Mouse (Mus musculus): ENCODE data around the gene Reck.

The Reck gene

GRCm38 (mm10) chr4:43965856-43966535 is 90.7 kb downstream of the Reck start:
- in situ Hi-C loops (cut with MboI, MseI): loop anchor here (10.0 kb wide), 1 partner anchor 951 kb away; the partner anchor contains the start of gene Fancg

- in situ Hi-C loops (cut with MboI, MseI): loop anchor here (10.0 kb wide), 1 partner anchor 954 kb away; the partner anchor contains the start of gene Fancg
Observed at GRCm38 (mm10) chr4:43968650-43969049, 93.3 kb downstream of the Reck start.

GRCm38 (mm10) chr4:43969373-43969772 is 94.0 kb downstream of the Reck start:
- in situ Hi-C loops (cut with MboI, MseI): loop anchor here (10.0 kb wide), 1 partner anchor 955 kb away; the partner anchor contains the start of gene Fancg

GRCm38 (mm10) chr4:43970393-43971330 is 95.3 kb downstream of the Reck start:
- in situ Hi-C loops (cut with MboI, MseI): no loop called here

- in situ Hi-C loops (cut with MboI, MseI): no loop called here
Observed at GRCm38 (mm10) chr4:43971541-43972136, 96.3 kb downstream of the Reck start.

- in situ Hi-C loops (cut with MboI, MseI): no loop called here
Observed at GRCm38 (mm10) chr4:43972137-43972591, 96.8 kb downstream of the Reck start.

GRCm38 (mm10) chr4:43973526-43973981 is 98.2 kb downstream of the Reck start:
- in situ Hi-C loops (cut with MboI, MseI): no loop called here

GRCm38 (mm10) chr4:43974914-43975616 is 99.7 kb downstream of the Reck start:
- in situ Hi-C loops (cut with MboI, MseI): no loop called here

GRCm38 (mm10) chr4:43976223-43976740 is 101.0 kb downstream of the Reck start:
- in situ Hi-C loops (cut with MboI, MseI): no loop called here

GRCm38 (mm10) chr4:43978521-43979443 is 103.5 kb downstream of the Reck start:
- in situ Hi-C loops (cut with MboI, MseI): no loop called here

- in situ Hi-C loops (cut with MboI, MseI): loop anchor here (5.0 kb wide), 1 partner anchor 52 kb away; no protein-coding TSS in a partner anchor
Observed at GRCm38 (mm10) chr4:43979746-43980145, 104.4 kb downstream of the Reck start.

- in situ Hi-C loops (cut with MboI, MseI): loop anchor here (5.0 kb wide), 1 partner anchor 53 kb away; no protein-coding TSS in a partner anchor
Observed at GRCm38 (mm10) chr4:43980236-43980635, 104.9 kb downstream of the Reck start.

- in situ Hi-C loops (cut with MboI, MseI): loop anchor here (5.0 kb wide), 1 partner anchor 54 kb away; no protein-coding TSS in a partner anchor
Observed at GRCm38 (mm10) chr4:43980846-43981245, 105.5 kb downstream of the Reck start.

GRCm38 (mm10) chr4:43981251-43981650 is 105.9 kb downstream of the Reck start:
- in situ Hi-C loops (cut with MboI, MseI): loop anchor here (5.0 kb wide), 1 partner anchor 54 kb away; no protein-coding TSS in a partner anchor

- in situ Hi-C loops (cut with MboI, MseI): loop anchor here (5.0 kb wide), 1 partner anchor 55 kb away; no protein-coding TSS in a partner anchor
Observed at GRCm38 (mm10) chr4:43982053-43982732, 106.9 kb downstream of the Reck start.

- in situ Hi-C loops (cut with MboI, MseI): loop anchor here (5.0 kb wide), 1 partner anchor 56 kb away; no protein-coding TSS in a partner anchor
Observed at GRCm38 (mm10) chr4:43983181-43983580, 107.9 kb downstream of the Reck start, which contains the start of gene Ccin. Gene Ccin, plus strand, starts transcription at chr4:43983483.

- in situ Hi-C loops (cut with MboI, MseI): loop anchor here (5.0 kb wide), 1 partner anchor 56 kb away; no protein-coding TSS in a partner anchor
Observed at GRCm38 (mm10) chr4:43983756-43984155, 108.4 kb downstream of the Reck start.

- in situ Hi-C loops (cut with MboI, MseI): loop anchor here (5.0 kb wide), 1 partner anchor 57 kb away; no protein-coding TSS in a partner anchor
Observed at GRCm38 (mm10) chr4:43984326-43984725, 109.0 kb downstream of the Reck start.

All from T-helper 1 cell (primary cell).